Mouse (Mus musculus) lung, postnatal 0 days (tissue): ENCODE measurements at regions not wholly inside any gene's neighbourhood (a gene's known extent, or its start where the extent isn't known, plus 50 kb on each side); places are given as distances from the start of the nearest gene placed in this dataset.

Source experiments
- ATAC-seq: fragments of 200-750 bp; cut with Nextera tagmentation; 2 replicates; pipeline ENCODE4 v1.8.0; 2017; ENCODE audit warnings: moderate library complexity
- DNase-seq: peaks from one replicate; pipeline ENCODE4 v3.0.0-alpha.2; 2016; ENCODE audit warnings: low spot score
- H3K27ac ChIP-seq: fragments of 300-500 bp; sonication (generic); 2 replicates; pipeline ENCODE4 v1.5.1; 2014; ENCODE audit warnings: antibody characterized with exemption, mild to moderate bottlenecking, low read length, mixed read lengths
- H3K27me3 ChIP-seq: fragments of 300-500 bp; sonication (generic); replicated peaks from 2 replicates; pipeline ENCODE4 v1.6.1; 2014; ENCODE audit warnings: low read length, mixed read lengths; ENCODE audit not compliant: insufficient read depth
- H3K36me3 ChIP-seq: fragments of 300-500 bp; sonication (generic); 2 replicates; pipeline ENCODE4 v1.6.1; 2014; ENCODE audit warnings: low read length, mixed read lengths; ENCODE audit not compliant: insufficient read depth
- H3K4me1 ChIP-seq: fragments of 300-500 bp; sonication (generic); 2 replicates; pipeline ENCODE4 v1.6.1; 2014; ENCODE audit warnings: antibody characterized with exemption, low read depth, low read length, mixed read lengths; ENCODE audit not compliant: insufficient read depth
- H3K4me2 ChIP-seq: fragments of 300-500 bp; sonication (generic); replicated peaks from 2 replicates; pipeline ENCODE4 v1.6.1; 2014; ENCODE audit warnings: low read depth, mild to moderate bottlenecking, low read length, moderate library complexity, mixed read lengths
- H3K4me3 ChIP-seq: fragments of 300-500 bp; sonication (generic); 2 replicates; pipeline ENCODE4 v1.5.1; 2014; ENCODE audit warnings: low read depth, low read length
- H3K9ac ChIP-seq: fragments of 300-500 bp; sonication (generic); replicated peaks from 2 replicates; pipeline ENCODE4 v1.6.1; 2014; ENCODE audit warnings: low read depth, mild to moderate bottlenecking
- H3K9me3 ChIP-seq: fragments of 300-500 bp; sonication (generic); 2 replicates; pipeline ENCODE4 v1.6.1; 2016; ENCODE audit warnings: low read length, mixed read lengths
- CTCF ChIP-seq: IDR thresholded peaks from 2 replicates; pipeline ENCODE4 v1.5.1; 2016; ENCODE audit warnings: antibody characterized with exemption, mild to moderate bottlenecking
- EP300 ChIP-seq: IDR thresholded peaks from 2 replicates; pipeline ENCODE4 v1.6.1; 2016; ENCODE audit warnings: antibody characterized with exemption, mild to moderate bottlenecking, control low read depth
- WGBS: fragments of 180-500 bp; shearing (Covaris S2); extraction: QIAGEN DNeasy Blood & Tissue Kit; methylation state at CpG from one replicate; pipeline ENCODE4 v1.1.7; 2014; 5-methylcytosine and 5-hydroxymethylcytosine counted together

GRCm38 (mm10) chr16:83698181-83698580 is 816.7 kb upstream of the A730009L09Rik start:
- H3K4me1 ChIP-seq = no peaks in the 10 kb centered on the region
- H3K27me3 ChIP-seq = no peaks in the 10 kb centered on the region
- no peak overlapping the region for H3K4me3 ChIP-seq
- H3K27ac ChIP-seq = no peak overlapping the region
- no peaks in the 10 kb centered on the region for H3K9me3 ChIP-seq
- H3K9ac ChIP-seq = no peak overlapping the region
- DNase-seq (peak; percentile 6), ATAC-seq (no peak)
- no peaks in the 10 kb centered on the region for H3K36me3 ChIP-seq
- H3K4me2 ChIP-seq = no peak overlapping the region
- TF ChIP-seq EP300 = no peak
- no peak for TF ChIP-seq CTCF

- Histone ChIP-seq H3K4me2 (no peak overlapping the region), H3K4me1 (no peaks in the 10 kb centered on the region), H3K9ac (no peak overlapping the region), H3K36me3 (no peaks in the 10 kb centered on the region), H3K27ac (no peak overlapping the region), H3K4me3 (no peak overlapping the region), H3K9me3 (no peaks in the 10 kb centered on the region), H3K27me3 (no peaks in the 10 kb centered on the region)
- DNase-seq = no peak
- WGBS = 84% methylated on average over 1 of the region's 1 CpGs
- ATAC-seq = no peak
- TF ChIP-seq CTCF = no peak
- no peak for TF ChIP-seq EP300
Observed at GRCm38 (mm10) chr16:83702659-83703058, 812.3 kb upstream of the A730009L09Rik start.
